Mouse (Mus musculus): Measurements from ENCODE around the gene Map4. TPM values are rescaled to one million over a fixed set of nuclear protein-coding genes. Genes with fewer than 3 reads are reported as not detected.

Gene Map4
- polyA plus RNA-seq, 1 experiment, result 220 TPM

- Histone ChIP-seq H3K4me3 (ENCODE audit: insufficient read depth, low read length) (peak overlapping the region; percentile 61), H3K4me1 (ENCODE audit: control insufficient read depth, insufficient read depth, low read length) (peaks cover 4% of the 10 kb centered on the region; the same call in 1 of the 2 replicates), H3K27ac (ENCODE audit: insufficient read depth, low read length) (peak overlapping the region; percentile 94)
- TF ChIP-seq POLR2A (IDR thresholded peaks at IDR 0.05; ENCODE audit: low read depth, low read length) (peak; percentile 3; the same call in 1 of the 2 replicates), CTCF (IDR thresholded peaks at IDR 0.05; ENCODE audit: borderline replicate concordance, insufficient read depth, low read length) (no peak)
Observed at GRCm38 (mm10) chr9:110130896-110131524, 199.8 kb downstream of the Map4 start.

GRCm38 (mm10) chr9:110131525-110132197 lies 200.4 kb downstream of the Map4 start:
- no peak for TF ChIP-seq CTCF (IDR thresholded peaks at IDR 0.05; ENCODE audit: borderline replicate concordance, insufficient read depth, low read length)
- peak; percentile 84 for TF ChIP-seq POLR2A (IDR thresholded peaks at IDR 0.05; ENCODE audit: low read depth, low read length)
- peak overlapping the region; percentile 94 for H3K27ac ChIP-seq (ENCODE audit: insufficient read depth, low read length)
- H3K4me3 ChIP-seq (ENCODE audit: insufficient read depth, low read length), result peak overlapping the region; percentile 92
- peaks cover 4% of the 10 kb centered on the region; the same call in 1 of the 2 replicates for H3K4me1 ChIP-seq (ENCODE audit: control insufficient read depth, insufficient read depth, low read length)

DNA sequence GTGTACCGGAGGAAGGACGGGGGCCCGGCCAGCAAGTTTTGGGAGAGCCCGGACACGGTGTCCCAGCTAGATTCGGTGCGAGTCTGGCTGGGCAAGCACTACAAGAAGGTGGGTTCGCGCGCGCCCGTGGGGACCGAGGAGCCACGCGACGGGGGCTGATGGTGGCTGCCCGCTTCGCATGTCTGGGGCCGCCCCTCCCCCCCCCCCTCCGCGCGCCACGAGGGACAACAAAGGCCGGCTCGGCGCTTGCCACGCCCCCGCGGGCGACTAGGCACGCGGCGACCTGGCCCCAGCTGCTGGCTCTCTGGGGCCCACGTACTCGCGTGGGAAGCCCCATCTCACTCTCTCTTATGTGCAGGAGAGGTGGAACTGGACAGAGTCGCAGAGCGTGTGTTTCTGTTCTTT lies 200.9 kb downstream of the Map4 start:
- Histone ChIP-seq H3K27ac (ENCODE audit: insufficient read depth, low read length) (peak overlapping the region; percentile 55; the same call in 1 of the 2 replicates), H3K4me1 (ENCODE audit: control insufficient read depth, insufficient read depth, low read length) (peaks cover 4% of the 10 kb centered on the region; the same call in 1 of the 2 replicates), H3K4me3 (ENCODE audit: insufficient read depth, low read length) (peak overlapping the region; percentile 92)
- TF ChIP-seq POLR2A (IDR thresholded peaks at IDR 0.05; ENCODE audit: low read depth, low read length) (0 out of 2 replicates have a peak, but pooled peaks have one; percentile 18), CTCF (IDR thresholded peaks at IDR 0.05; ENCODE audit: borderline replicate concordance, insufficient read depth, low read length) (no peak)

DNA sequence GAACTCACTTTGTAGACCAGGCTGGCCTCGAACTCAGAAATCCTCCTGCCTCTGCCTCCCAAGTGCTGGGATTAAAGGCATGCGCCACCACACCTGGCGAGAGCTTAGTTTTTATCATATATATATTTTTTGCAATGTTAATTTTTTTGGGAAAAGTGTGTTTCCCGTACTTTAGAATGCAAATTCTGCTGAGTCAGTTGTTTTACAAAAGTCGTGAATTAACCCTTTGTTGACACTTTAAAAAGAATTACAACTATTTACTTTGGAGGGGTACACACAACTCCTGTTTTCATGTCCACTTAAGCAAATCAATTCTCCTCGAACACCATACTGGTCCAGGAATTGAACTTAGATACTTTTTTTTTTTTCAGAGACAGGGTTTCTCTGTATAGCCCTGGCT lies 201.7 kb downstream of the Map4 start:
- Histone ChIP-seq H3K4me1 (ENCODE audit: control insufficient read depth, insufficient read depth, low read length) (peaks cover 4% of the 10 kb centered on the region; the same call in 1 of the 2 replicates), H3K27ac (ENCODE audit: insufficient read depth, low read length) (no peak overlapping the region), H3K4me3 (ENCODE audit: insufficient read depth, low read length) (peak overlapping the region; percentile 92)
- TF ChIP-seq CTCF (IDR thresholded peaks at IDR 0.05; ENCODE audit: borderline replicate concordance, insufficient read depth, low read length) (no peak), POLR2A (IDR thresholded peaks at IDR 0.05; ENCODE audit: low read depth, low read length) (no peak)

Other genes with a start within 250 kb of the Map4 start
- gene Fbxw18, start 228.8 kb upstream of the Map4 start, polyA plus RNA-seq (2011; ENCODE audit: insufficient read length, low read depth, missing spikeins), result not detected in 2 replicates
- gene Fbxw26, start 185.4 kb upstream of the Map4 start, polyA plus RNA-seq (2011; ENCODE audit: insufficient read length, low read depth, missing spikeins), result not detected in 2 replicates
- not detected in 2 replicates for gene Fbxw27, start 140.8 kb upstream of the Map4 start, polyA plus RNA-seq (2011; ENCODE audit: insufficient read length, low read depth, missing spikeins)
- not detected in 2 replicates for gene Spink8, start 119.2 kb upstream of the Map4 start, polyA plus RNA-seq (2011; ENCODE audit: insufficient read length, low read depth, missing spikeins)
- gene Nme6, start 98.7 kb upstream of the Map4 start, polyA plus RNA-seq (2011; ENCODE audit: insufficient read length, low read depth, missing spikeins), result 15.2 and 21.3 TPM in 2 replicates
- not detected in 2 replicates for gene Camp, start 81.8 kb upstream of the Map4 start, polyA plus RNA-seq (2011; ENCODE audit: insufficient read length, low read depth, missing spikeins)
- 19.6 and 21.9 TPM in 2 replicates for gene Cdc25a, start 55.9 kb upstream of the Map4 start, polyA plus RNA-seq (2011; ENCODE audit: insufficient read length, low read depth, missing spikeins)
- gene Smarcc1, start 186.2 kb downstream of the Map4 start, polyA plus RNA-seq (2011; ENCODE audit: insufficient read length, low read depth, missing spikeins), result 108 and 127 TPM in 2 replicates
- gene Dhx30, start 186.4 kb downstream of the Map4 start, polyA plus RNA-seq (2011; ENCODE audit: insufficient read length, low read depth, missing spikeins), result 63.2 and 65.1 TPM in 2 replicates

Measured in embryonic fibroblast, embryonic 13.5 days (primary cell).